ENCODE assay signal across 12 mouse cellular contexts in the genomic region with DNA sequence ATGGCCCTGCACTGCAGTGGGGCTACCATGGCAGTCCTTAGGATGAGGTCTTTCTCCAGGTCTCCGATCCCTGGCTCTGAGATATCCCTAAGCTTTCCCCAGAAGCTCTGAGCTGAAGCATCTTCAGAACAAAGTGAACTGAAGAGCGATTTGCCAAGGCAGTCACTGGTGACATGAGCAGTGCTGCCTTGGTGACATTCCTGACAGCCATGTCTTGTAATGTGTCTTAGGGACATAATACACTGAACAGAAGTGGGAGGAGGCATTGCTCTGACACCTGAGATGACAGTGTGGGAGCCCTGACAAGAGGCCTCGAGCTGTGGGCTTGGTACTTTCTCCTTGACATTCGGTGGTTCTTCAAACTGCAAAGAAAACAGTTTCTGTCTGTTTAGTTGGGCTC. TPM values are rescaled to one million over a fixed set of nuclear protein-coding genes. Genes with fewer than 3 reads are reported as not detected.
"Had no signal": no experiment of that assay in that cellular context is flagged by ENCODE, and none has a peak within 500 bp of the region (broad histone marks: within the 10 kb centered on the region; RNA-seq: fewer than 3 reads in every experiment).

No protein-coding gene starts in this region.

- H3K27me3 ChIP-seq: megakaryocyte, embryonic 14.5 days; neural tube, embryonic 12.5 days; stomach, embryonic 15.5 days had no signal

- DNase-seq: lung, adult 2 months; lung, postnatal 14 days; right cerebral cortex, postnatal 14 days had no signal

- H3K4me3 ChIP-seq: lung, embryonic 15.5 days; megakaryocyte, embryonic 14.5 days; neural tube, embryonic 12.5 days; stomach, embryonic 15.5 days had no signal

- H3K4me2 ChIP-seq: lung, embryonic 15.5 days; neural tube, embryonic 12.5 days; stomach, embryonic 15.5 days had no signal

- H3K27ac ChIP-seq: liver, embryonic 14.5 days; lung, embryonic 15.5 days; macrophage; neural tube, embryonic 12.5 days; stomach, embryonic 15.5 days; stomach, postnatal 0 days had no signal

- H3K9ac ChIP-seq: liver, embryonic 14.5 days; lung, embryonic 15.5 days; neural tube, embryonic 12.5 days; stomach, embryonic 15.5 days had no signal

- ATAC-seq: lung, postnatal 0 days had no signal

- H3K36me3 ChIP-seq: lung, embryonic 15.5 days; stomach, embryonic 15.5 days had no signal

- H3K4me1 ChIP-seq: stomach, embryonic 15.5 days had no signal

- H3K9me3 ChIP-seq: lung, embryonic 15.5 days; neural tube, embryonic 12.5 days; stomach, embryonic 15.5 days had no signal

RNA-seq across cellular contexts. Expression of gene Lypd6b, which starts 11.1 kb away (rescaled TPM):
- total RNA-seq: monocyte, adult 5-6 weeks had no signal
- polyA plus RNA-seq: macrophage had no signal
